Comparison of ENCODE assay signal across 7 mouse cellular contexts in genomic region chr16:44141483-44141882, GRCm38 (mm10). TPM values are rescaled to one million over a fixed set of nuclear protein-coding genes. Genes with fewer than 3 reads are reported as not detected.
DNase-seq lines count a peak whose midpoint lies in the region; ATAC-seq lines count a peak whose summit lies in the region.

No protein-coding gene starts in this region.

- H3K9me3 ChIP-seq in megakaryocyte, embryonic 14.5 days, result no peaks in the 10 kb centered on the region
- no peaks in the 10 kb centered on the region for H3K9me3 ChIP-seq in embryonic facial prominence, embryonic 11.5 days (replicated peaks; ENCODE audit: control insufficient read depth, low read length)
- H3K9me3 ChIP-seq in hindbrain, embryonic 15.5 days, result no peaks in the 10 kb centered on the region
- no peaks in the 10 kb centered on the region for H3K9me3 ChIP-seq in midbrain, embryonic 11.5 days (ENCODE audit: control insufficient read depth, low read length)

- no peak for DNase-seq in embryonic facial prominence, embryonic 11.5 days (ENCODE audit: low spot score)
- no peak for DNase-seq in midbrain, embryonic 11.5 days (ENCODE audit: low spot score, missing footprints)

- H3K27ac ChIP-seq in embryonic facial prominence, embryonic 11.5 days (replicated peaks; ENCODE audit: low read depth, low read length), result no peak overlapping the region
- H3K27ac ChIP-seq in hindbrain, embryonic 15.5 days (replicated peaks), result no peak overlapping the region
- no peak overlapping the region for H3K27ac ChIP-seq in midbrain, embryonic 11.5 days (ENCODE audit: low read depth, low read length)

- H3K9ac ChIP-seq in embryonic facial prominence, embryonic 11.5 days (replicated peaks; ENCODE audit: low read length), result no peak overlapping the region
- H3K9ac ChIP-seq in hindbrain, embryonic 15.5 days, result 0 out of 2 replicates have a peak overlapping the region, but pooled peaks have one; percentile 10
- H3K9ac ChIP-seq in midbrain, embryonic 11.5 days (ENCODE audit: low read length), result no peak overlapping the region

- H3K4me2 ChIP-seq in embryonic facial prominence, embryonic 11.5 days (ENCODE audit: low read depth, low read length), result 0 out of 2 replicates have a peak overlapping the region, but pooled peaks have one; percentile 13
- H3K4me2 ChIP-seq in hindbrain, embryonic 15.5 days, result peak overlapping the region; percentile 70
- H3K4me2 ChIP-seq in midbrain, embryonic 11.5 days, result peak overlapping the region; percentile 90; the same call in 1 of the 2 replicates

- no peaks in the 10 kb centered on the region for H3K27me3 ChIP-seq in megakaryocyte, embryonic 14.5 days (replicated peaks)
- no peaks in the 10 kb centered on the region for H3K27me3 ChIP-seq in embryonic facial prominence, embryonic 11.5 days (ENCODE audit: control insufficient read depth, insufficient read depth, low read length)
- no peaks in the 10 kb centered on the region for H3K27me3 ChIP-seq in hindbrain, embryonic 15.5 days
- H3K27me3 ChIP-seq in midbrain, embryonic 11.5 days (ENCODE audit: control insufficient read depth, insufficient read depth, low read length), result no peaks in the 10 kb centered on the region

- H3K4me3 ChIP-seq in megakaryocyte, embryonic 14.5 days (replicated peaks), result peak overlapping the region; percentile 100
- peak overlapping the region; percentile 8; the same call in 1 of the 2 replicates for H3K4me3 ChIP-seq in embryonic facial prominence, embryonic 11.5 days (ENCODE audit: low read depth, low read length)
- peak overlapping the region; percentile 15 for H3K4me3 ChIP-seq in hindbrain, embryonic 15.5 days
- H3K4me3 ChIP-seq in midbrain, embryonic 11.5 days (ENCODE audit: low read depth, low read length), result no peak overlapping the region

- no peak for ATAC-seq in megakaryocyte, adult 5-6 weeks (ENCODE audit: poor library complexity, severe bottlenecking)
- no peak for ATAC-seq in embryonic facial prominence, embryonic 11.5 days (replicated peaks; ENCODE audit: insufficient number of reproducible peaks, low FRiP score, low TSS enrichment, low read depth)
- ATAC-seq in hindbrain, embryonic 15.5 days (ENCODE audit: low FRiP score, low read depth), result no peak
- ATAC-seq in midbrain, embryonic 11.5 days (ENCODE audit: low FRiP score), result no peak
- no peak for ATAC-seq in megakaryocyte progenitor cell, adult 5-6 weeks (replicated peaks; ENCODE audit: poor library complexity)
- ATAC-seq in inflammation-experienced regulatory T-cells, adult 6 months, result no peak

- no peaks in the 10 kb centered on the region for H3K36me3 ChIP-seq in megakaryocyte, embryonic 14.5 days (replicated peaks; ENCODE audit: low read length)
- H3K36me3 ChIP-seq in embryonic facial prominence, embryonic 11.5 days (replicated peaks; ENCODE audit: control insufficient read depth, insufficient read depth, low read depth, low read length), result no peaks in the 10 kb centered on the region
- H3K36me3 ChIP-seq in hindbrain, embryonic 15.5 days, result no peaks in the 10 kb centered on the region
- no peaks in the 10 kb centered on the region for H3K36me3 ChIP-seq in midbrain, embryonic 11.5 days (ENCODE audit: control insufficient read depth, insufficient read depth, low read length)

- H3K4me1 ChIP-seq in megakaryocyte, embryonic 14.5 days, result peaks cover 22% of the 10 kb centered on the region
- H3K4me1 ChIP-seq in embryonic facial prominence, embryonic 11.5 days (ENCODE audit: control insufficient read depth, insufficient read depth, low read length), result no peaks in the 10 kb centered on the region
- H3K4me1 ChIP-seq in hindbrain, embryonic 15.5 days (replicated peaks), result peaks cover 29% of the 10 kb centered on the region
- H3K4me1 ChIP-seq in midbrain, embryonic 11.5 days (ENCODE audit: control insufficient read depth, insufficient read depth, low read length), result peaks cover 13% of the 10 kb centered on the region

- 64% methylated on average over 6 of the region's 6 CpGs for WGBS in embryonic facial prominence, embryonic 11.5 days
- 45% methylated on average over 6 of the region's 6 CpGs for WGBS in hindbrain, embryonic 15.5 days
- 60% methylated on average over 6 of the region's 6 CpGs for WGBS in midbrain, embryonic 11.5 days

RNA-seq across cellular contexts. Expression of gene Naa50, which starts 1.9 kb away (rescaled TPM):
- polyA plus RNA-seq in megakaryocyte, embryonic 14.5 days (2012; ENCODE audit: insufficient read depth, low replicate concordance), result 1.1 and 6.5 TPM in 2 replicates
- total RNA-seq in megakaryocyte, adult 5-6 weeks (2015), result 66.0 and 77.7 TPM in 2 replicates
- 49.4 and 59.2 TPM in 2 replicates for total RNA-seq in megakaryocyte, adult 5-6 weeks (2017)
- 92.4 and 97.7 TPM in 2 replicates for polyA plus RNA-seq in embryonic facial prominence, embryonic 11.5 days (2014; fragmentation: Nextera tagmentation; extraction: Ambion mirVana)
- polyA plus RNA-seq in hindbrain, embryonic 15.5 days (2015; fragmentation: Nextera tagmentation; extraction: Ambion mirVana), result 62.4 and 64.9 TPM in 2 replicates
- 100 and 111 TPM in 2 replicates for polyA plus RNA-seq in midbrain, embryonic 11.5 days (2014; fragmentation: Nextera tagmentation; extraction: Ambion mirVana)
- 164 and 170 TPM in 2 replicates for total RNA-seq in megakaryocyte progenitor cell, adult 5-6 weeks (2015)
- total RNA-seq in megakaryocyte progenitor cell, adult 5-6 weeks (2017), result 112 and 129 TPM in 2 replicates
- polyA plus RNA-seq in inflammation-experienced regulatory T-cells, adult 6 months (2017; shearing (Covaris generic)), result 10 to 100 TPM; 22.5 to 49.0 (median 24.8) TPM

RNA-seq across cellular contexts. Expression of gene Atp6v1a, which starts 2.0 kb away (rescaled TPM):
- polyA plus RNA-seq in megakaryocyte, embryonic 14.5 days (2012; ENCODE audit: insufficient read depth, low replicate concordance), result 0.77 and 3.0 TPM in 2 replicates
- total RNA-seq in megakaryocyte, adult 5-6 weeks (2015), result 84.2 and 92.1 TPM in 2 replicates
- total RNA-seq in megakaryocyte, adult 5-6 weeks (2017), result 111 and 131 TPM in 2 replicates
- 61.9 and 66.0 TPM in 2 replicates for polyA plus RNA-seq in embryonic facial prominence, embryonic 11.5 days (2014; fragmentation: Nextera tagmentation; extraction: Ambion mirVana)
- polyA plus RNA-seq in hindbrain, embryonic 15.5 days (2015; fragmentation: Nextera tagmentation; extraction: Ambion mirVana), result 129 and 131 TPM in 2 replicates
- 72.1 and 81.9 TPM in 2 replicates for polyA plus RNA-seq in midbrain, embryonic 11.5 days (2014; fragmentation: Nextera tagmentation; extraction: Ambion mirVana)
- total RNA-seq in megakaryocyte progenitor cell, adult 5-6 weeks (2015), result 49.5 and 51.9 TPM in 2 replicates
- 81.0 and 83.3 TPM in 2 replicates for total RNA-seq in megakaryocyte progenitor cell, adult 5-6 weeks (2017)
- polyA plus RNA-seq in inflammation-experienced regulatory T-cells, adult 6 months (2017; shearing (Covaris generic)), result 10 to 100 TPM; 31.2 to 43.0 (median 36.4) TPM

RNA-seq across cellular contexts. Expression of gene Usf3, which starts 31.6 kb away (rescaled TPM):
- 0.88 and 0.89 TPM in 2 replicates for polyA plus RNA-seq in megakaryocyte, embryonic 14.5 days (2012; ENCODE audit: insufficient read depth, low replicate concordance)
- total RNA-seq in megakaryocyte, adult 5-6 weeks (2015), result 36.9 and 41.7 TPM in 2 replicates
- 13.9 and 17.6 TPM in 2 replicates for total RNA-seq in megakaryocyte, adult 5-6 weeks (2017)
- polyA plus RNA-seq in embryonic facial prominence, embryonic 11.5 days (2014; fragmentation: Nextera tagmentation; extraction: Ambion mirVana), result 4.4 and 4.6 TPM in 2 replicates
- polyA plus RNA-seq in hindbrain, embryonic 15.5 days (2015; fragmentation: Nextera tagmentation; extraction: Ambion mirVana), result 2.4 and 3.0 TPM in 2 replicates
- polyA plus RNA-seq in midbrain, embryonic 11.5 days (2014; fragmentation: Nextera tagmentation; extraction: Ambion mirVana), result 4.1 and 4.6 TPM in 2 replicates
- 26.5 and 30.7 TPM in 2 replicates for total RNA-seq in megakaryocyte progenitor cell, adult 5-6 weeks (2015)
- total RNA-seq in megakaryocyte progenitor cell, adult 5-6 weeks (2017), result 9.4 and 10.0 TPM in 2 replicates
- polyA plus RNA-seq in inflammation-experienced regulatory T-cells, adult 6 months (2017; shearing (Covaris generic)), result 1 to 10 TPM; 3.2 to 6.5 (median 5.5) TPM

Comparison
In these comparisons a context has a peak if more than half of its experiments do, and no peak if none do; other contexts are left out.
1. H3K4me2 ChIP-seq: peak in every context shown above with its lines; median percentile 90 in midbrain, embryonic 11.5 days; 70 in hindbrain, embryonic 15.5 days; 13 in embryonic facial prominence, embryonic 11.5 days.